Mouse (Mus musculus): Measurements from ENCODE around the gene Naa35.

DNA sequence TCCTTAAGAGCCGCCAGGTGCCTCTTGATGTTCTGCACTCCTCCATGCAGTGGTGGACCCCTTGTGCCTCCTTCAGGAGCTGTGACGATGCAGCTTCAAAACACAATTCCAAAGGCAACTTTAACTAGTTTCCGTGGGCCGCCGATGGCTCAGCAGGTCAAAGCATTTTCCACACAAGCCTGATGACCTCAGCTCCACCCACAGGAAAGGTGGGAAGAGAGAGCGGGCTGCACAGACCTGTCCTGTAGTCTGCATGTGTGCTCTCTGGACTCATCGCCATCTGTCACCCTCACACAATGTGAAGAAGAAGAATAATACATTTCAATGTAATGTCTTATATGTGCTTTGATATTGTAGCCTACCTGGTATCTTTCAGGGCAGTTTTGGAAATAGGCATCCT is 41.7 kb downstream of the Naa35 start:
- TF ChIP-seq CTCF (IDR thresholded peaks at IDR 0.05; ENCODE audit: extremely low read depth, insufficient read depth, low read length) (no peak), POLR2A (IDR thresholded peaks at IDR 0.05; ENCODE audit: extremely low read depth, insufficient read depth, low read length) (no peak)
